Mouse (Mus musculus) embryonic facial prominence, embryonic 11.5 days (tissue): ENCODE results near the gene Guca2a. TPM values are rescaled to one million over a fixed set of nuclear protein-coding genes. Genes with fewer than 3 reads are reported as not detected.

Experiments
- ATAC-seq: fragments of 200-750 bp; cut with Nextera tagmentation; replicated peaks from 2 replicates; pipeline ENCODE4 v1.8.0; 2017; ENCODE audit warnings: low read depth; ENCODE audit not compliant: insufficient number of reproducible peaks, low FRiP score, low TSS enrichment
- DNase-seq: peaks from one replicate; pipeline ENCODE4 v3.0.0-alpha.2; 2015; ENCODE audit warnings: low spot score
- H3K27ac ChIP-seq: fragments of 300-500 bp; sonication (generic); replicated peaks from 2 replicates; pipeline ENCODE4 v1.5.1; 2014; ENCODE audit warnings: mild to moderate bottlenecking, low read depth, low read length, control low read depth
- H3K27me3 ChIP-seq: fragments of 300-500 bp; sonication (generic); 2 replicates; pipeline ENCODE4 v1.6.1; 2014; ENCODE audit warnings: mild to moderate bottlenecking, low read length, moderate library complexity, mixed read lengths; ENCODE audit not compliant: control insufficient read depth, insufficient read depth
- H3K36me3 ChIP-seq: fragments of 300-500 bp; sonication (generic); replicated peaks from 2 replicates; pipeline ENCODE4 v1.6.1; 2014; ENCODE audit warnings: low read depth, mild to moderate bottlenecking, low read length, moderate library complexity, mixed read lengths; ENCODE audit not compliant: control insufficient read depth, insufficient read depth
- H3K4me1 ChIP-seq: fragments of 300-500 bp; sonication (generic); 2 replicates; pipeline ENCODE4 v1.6.1; 2014; ENCODE audit warnings: low read length, mixed read lengths; ENCODE audit not compliant: control insufficient read depth, insufficient read depth
- H3K4me2 ChIP-seq: fragments of 300-500 bp; sonication (generic); 2 replicates; pipeline ENCODE4 v1.6.1; 2014; ENCODE audit warnings: low read depth, mild to moderate bottlenecking, control low read depth, low read length, moderate library complexity
- H3K4me3 ChIP-seq: fragments of 300-500 bp; sonication (generic); 2 replicates; pipeline ENCODE4 v1.5.1; 2014; ENCODE audit warnings: low read depth, low read length, control low read depth
- H3K9ac ChIP-seq: fragments of 300-500 bp; sonication (generic); replicated peaks from 2 replicates; pipeline ENCODE4 v1.6.1; 2014; ENCODE audit warnings: mild to moderate bottlenecking, control low read depth, low read length
- H3K9me3 ChIP-seq: fragments of 300-500 bp; sonication (generic); replicated peaks from 2 replicates; pipeline ENCODE4 v1.6.1; 2016; ENCODE audit warnings: mild to moderate bottlenecking, low read length, inconsistent platforms, mixed read lengths; ENCODE audit not compliant: control insufficient read depth
- WGBS: fragments of 180-500 bp; shearing (Covaris S2); extraction: QIAGEN DNeasy Blood & Tissue Kit; methylation state at CpG from one replicate; pipeline ENCODE4 v1.1.7; 2014; 5-methylcytosine and 5-hydroxymethylcytosine counted together
- polyA plus RNA-seq: library from polyadenylated mRNA; unstranded; fragments of >200 nt; fragmentation: Nextera tagmentation; extraction: Ambion mirVana; gene quantifications from 2 replicates; pipeline ENCODE4 v1.2.1, GENCODE M21; 2014

Gene Guca2a
- polyA plus RNA-seq: not detected in 2 replicates

DNA sequence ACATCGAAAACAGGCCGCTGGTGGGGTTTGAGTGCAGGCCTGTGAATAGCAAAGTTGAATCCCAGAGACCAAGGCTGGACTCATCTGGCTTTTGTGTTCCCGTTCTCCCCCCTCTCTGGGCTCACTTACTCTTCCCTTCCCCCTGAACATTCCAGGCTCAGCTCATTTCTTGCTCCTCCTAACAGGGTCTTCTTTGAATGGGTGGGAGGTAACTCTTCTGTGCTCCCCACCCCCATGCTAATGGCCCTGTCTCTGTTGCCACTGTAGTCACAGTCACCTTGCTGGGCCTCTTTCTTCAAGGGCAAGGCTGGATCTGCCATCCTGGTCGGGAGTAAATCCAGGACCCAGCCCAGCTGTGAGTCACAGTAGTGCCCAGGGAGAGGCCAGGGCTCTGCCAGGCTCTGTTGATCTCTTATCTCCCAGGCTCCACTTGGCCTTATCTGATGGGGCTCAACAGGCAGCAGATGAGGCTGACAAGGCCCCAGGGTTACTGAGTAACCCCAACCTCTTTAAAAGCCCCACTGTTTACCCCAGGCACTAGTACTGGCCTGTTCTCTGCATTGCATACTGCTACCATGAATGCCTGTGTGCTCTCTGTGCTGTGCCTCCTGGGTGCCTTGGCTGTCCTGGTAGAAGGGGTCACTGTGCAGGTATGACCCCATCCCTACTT is at the start of gene Guca2a:
TSS of gene Guca2a (plus strand) at position 529 of the 670 bp plus-strand sequence.
- DNase-seq (no peak), ATAC-seq (no peak)
- WGBS: 74% methylated on average over 4 of the region's 4 CpGs
- no peaks in the 10 kb centered on the region for H3K36me3 ChIP-seq
- no peaks in the 10 kb centered on the region for H3K27me3 ChIP-seq
- no peaks in the 10 kb centered on the region for H3K9me3 ChIP-seq
- H3K4me1 ChIP-seq: no peaks in the 10 kb centered on the region
- H3K4me3 ChIP-seq: no peak within 1 kb of the TSS
- no peak within 1 kb of the TSS for H3K4me2 ChIP-seq
- no peak within 1 kb of the TSS for H3K27ac ChIP-seq
- H3K9ac ChIP-seq: no peak within 1 kb of the TSS

DNA sequence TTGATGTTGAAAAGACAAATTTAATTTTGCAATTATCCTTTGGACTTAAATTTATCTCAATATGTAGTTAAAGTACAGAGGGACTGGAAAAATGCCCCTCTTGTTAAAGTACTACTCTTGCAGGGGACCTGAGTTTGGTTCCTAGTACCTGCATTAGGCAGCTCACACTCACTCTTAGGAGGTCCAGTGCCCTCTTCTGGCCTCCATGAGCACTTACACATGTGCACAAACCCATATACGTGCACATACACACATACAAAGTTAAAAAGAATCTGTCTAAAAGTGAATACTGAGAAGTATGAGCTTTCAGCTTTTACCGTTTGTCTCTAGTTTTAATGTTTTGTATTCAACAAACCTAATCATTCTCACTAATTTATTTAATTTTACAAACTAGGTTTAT is 49.5 kb upstream of the Guca2a start:
- no peaks in the 10 kb centered on the region for H3K4me1 ChIP-seq
- H3K9ac ChIP-seq: no peak overlapping the region
- ATAC-seq (no peak), DNase-seq (no peak)
- H3K4me2 ChIP-seq: no peak overlapping the region
- H3K9me3 ChIP-seq: no peaks in the 10 kb centered on the region
- no peak overlapping the region for H3K4me3 ChIP-seq
- 89% methylated on average over 2 of the region's 2 CpGs for WGBS
- H3K27me3 ChIP-seq: no peaks in the 10 kb centered on the region
- H3K27ac ChIP-seq: no peak overlapping the region
- H3K36me3 ChIP-seq: peaks cover 4% of the 10 kb centered on the region; the same call in 1 of the 2 replicates

DNA sequence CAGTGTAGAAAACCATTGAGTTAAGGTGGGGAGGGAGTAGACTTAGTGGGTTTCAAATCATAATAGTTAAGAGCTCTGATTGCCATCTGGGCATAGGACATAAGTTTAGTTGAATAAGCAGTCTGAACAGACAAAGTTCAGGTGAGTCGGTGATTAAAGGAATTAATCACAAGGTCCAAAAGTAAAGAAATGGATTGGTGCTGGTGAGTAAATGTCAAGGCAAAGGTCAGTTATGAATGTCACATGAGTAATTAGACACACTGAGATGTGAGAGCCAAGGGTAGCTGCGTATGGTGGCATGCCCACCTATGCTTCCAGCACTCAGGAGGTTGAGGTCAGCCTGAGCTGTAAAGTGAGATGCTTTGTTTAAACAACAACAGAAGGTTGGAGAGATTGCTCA is 48.1 kb upstream of the Guca2a start:
- no peak overlapping the region for H3K4me2 ChIP-seq
- WGBS: 87% methylated on average over 2 of the region's 2 CpGs
- peaks cover 4% of the 10 kb centered on the region; the same call in 1 of the 2 replicates for H3K36me3 ChIP-seq
- H3K27ac ChIP-seq: no peak overlapping the region
- H3K4me1 ChIP-seq: no peaks in the 10 kb centered on the region
- no peak for ATAC-seq
- no peak overlapping the region for H3K4me3 ChIP-seq
- H3K9me3 ChIP-seq: no peaks in the 10 kb centered on the region
- H3K9ac ChIP-seq: no peak overlapping the region
- no peak for DNase-seq
- H3K27me3 ChIP-seq: no peaks in the 10 kb centered on the region

DNA sequence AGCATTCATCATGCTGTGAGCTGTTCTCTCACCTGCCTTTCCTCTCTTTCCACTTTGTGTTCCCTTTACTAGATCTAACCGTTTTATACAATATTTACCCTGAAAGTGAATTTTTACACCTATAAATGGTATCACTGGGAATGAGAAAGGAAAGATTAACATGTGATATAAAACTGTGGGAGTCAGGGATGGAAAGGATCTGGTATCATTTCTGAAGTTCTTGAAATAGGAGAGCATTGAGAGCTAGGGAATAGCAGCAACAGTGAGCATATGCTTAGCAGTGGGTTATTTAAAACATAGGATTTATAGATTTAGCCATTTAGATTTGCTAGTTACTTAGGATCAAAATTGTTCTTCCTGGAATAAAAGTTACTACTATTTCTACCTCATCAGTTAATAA is 47.5 kb upstream of the Guca2a start:
- WGBS: 95% methylated on average over 1 of the region's 1 CpGs
- Histone ChIP-seq H3K27ac (no peak overlapping the region), H3K4me2 (no peak overlapping the region), H3K9me3 (no peaks in the 10 kb centered on the region), H3K9ac (no peak overlapping the region), H3K4me1 (no peaks in the 10 kb centered on the region), H3K4me3 (no peak overlapping the region), H3K36me3 (peaks cover 4% of the 10 kb centered on the region; the same call in 1 of the 2 replicates), H3K27me3 (no peaks in the 10 kb centered on the region)
- DNase-seq (no peak), ATAC-seq (no peak)

DNA sequence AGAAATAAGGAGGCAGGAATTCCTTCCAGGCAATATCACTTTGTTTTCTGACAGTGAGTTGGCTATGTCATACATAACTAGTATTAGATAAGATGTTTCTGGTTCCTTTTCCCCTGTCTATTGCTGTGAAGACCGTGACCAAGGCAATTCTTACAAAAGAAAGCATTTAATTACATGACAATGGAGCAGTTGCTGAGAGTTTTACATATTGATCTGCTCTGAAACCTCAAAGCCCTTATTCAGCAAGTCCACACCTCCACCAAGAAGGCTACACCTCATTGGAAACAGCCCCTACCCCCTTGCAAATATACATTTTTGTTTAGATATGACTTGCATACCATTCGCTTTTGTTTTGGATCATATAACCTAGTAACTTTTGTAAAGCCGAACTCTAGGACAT is 45.0 kb upstream of the Guca2a start:
- 80% methylated on average over 3 of the region's 3 CpGs for WGBS
- H3K36me3 ChIP-seq: no peaks in the 10 kb centered on the region
- H3K27ac ChIP-seq: no peak overlapping the region
- no peak overlapping the region for H3K9ac ChIP-seq
- H3K4me1 ChIP-seq: no peaks in the 10 kb centered on the region
- no peak overlapping the region for H3K4me2 ChIP-seq
- no peak for DNase-seq
- no peaks in the 10 kb centered on the region for H3K9me3 ChIP-seq
- no peak for ATAC-seq
- H3K27me3 ChIP-seq: no peaks in the 10 kb centered on the region
- H3K4me3 ChIP-seq: no peak overlapping the region

DNA sequence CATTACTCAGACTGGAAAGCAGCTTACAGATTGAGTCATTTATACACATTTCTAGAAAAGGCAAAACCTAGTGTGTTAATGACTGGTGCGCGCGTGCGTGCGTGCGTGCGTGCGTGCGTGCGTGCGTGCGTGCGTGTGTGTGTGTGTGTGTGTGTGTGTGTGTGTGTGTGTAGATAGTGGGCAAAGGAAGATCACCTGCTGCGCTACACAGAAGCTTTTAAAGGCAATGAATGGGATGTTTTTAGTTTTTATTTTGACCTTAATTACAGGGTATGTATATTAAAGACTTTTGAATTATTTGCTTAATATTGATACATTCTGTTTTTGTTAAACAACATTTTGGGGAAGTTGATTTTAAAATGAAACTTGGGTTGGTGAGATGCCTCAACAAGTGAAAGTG is 43.2 kb upstream of the Guca2a start:
- Histone ChIP-seq H3K4me1 (no peaks in the 10 kb centered on the region), H3K27ac (no peak overlapping the region), H3K9me3 (no peaks in the 10 kb centered on the region), H3K4me3 (no peak overlapping the region), H3K9ac (no peak overlapping the region), H3K36me3 (no peaks in the 10 kb centered on the region), H3K27me3 (no peaks in the 10 kb centered on the region), H3K4me2 (no peak overlapping the region)
- ATAC-seq (no peak), DNase-seq (no peak)
- 98% methylated on average over 14 of the region's 14 CpGs for WGBS

DNA sequence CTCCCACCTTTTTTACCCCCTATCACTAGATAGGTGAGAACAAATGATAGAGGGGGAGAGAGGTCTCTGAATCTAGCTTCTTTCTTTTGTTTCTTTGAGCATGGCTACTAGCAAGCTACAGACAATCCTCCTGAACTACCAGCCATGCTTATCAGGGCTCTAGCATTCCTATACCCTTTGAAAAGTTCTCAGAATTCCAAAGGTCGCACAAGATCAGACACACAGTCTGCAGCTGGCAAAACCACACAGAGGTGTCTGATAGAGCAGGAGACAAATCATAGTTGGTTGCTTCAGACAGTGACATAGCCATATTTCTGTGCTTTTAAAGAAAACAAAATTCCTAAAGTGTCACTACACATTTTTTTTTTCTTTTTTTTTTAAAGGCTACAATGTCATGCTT is 37.9 kb upstream of the Guca2a start:
- ATAC-seq: no peak
- WGBS: 71% methylated on average over 1 of the region's 1 CpGs
- H3K4me3 ChIP-seq: no peak overlapping the region
- H3K4me1 ChIP-seq: no peaks in the 10 kb centered on the region
- no peak overlapping the region for H3K4me2 ChIP-seq
- H3K9ac ChIP-seq: no peak overlapping the region
- no peak for DNase-seq
- H3K27ac ChIP-seq: no peak overlapping the region
- no peaks in the 10 kb centered on the region for H3K27me3 ChIP-seq
- no peaks in the 10 kb centered on the region for H3K9me3 ChIP-seq
- H3K36me3 ChIP-seq: no peaks in the 10 kb centered on the region

DNA sequence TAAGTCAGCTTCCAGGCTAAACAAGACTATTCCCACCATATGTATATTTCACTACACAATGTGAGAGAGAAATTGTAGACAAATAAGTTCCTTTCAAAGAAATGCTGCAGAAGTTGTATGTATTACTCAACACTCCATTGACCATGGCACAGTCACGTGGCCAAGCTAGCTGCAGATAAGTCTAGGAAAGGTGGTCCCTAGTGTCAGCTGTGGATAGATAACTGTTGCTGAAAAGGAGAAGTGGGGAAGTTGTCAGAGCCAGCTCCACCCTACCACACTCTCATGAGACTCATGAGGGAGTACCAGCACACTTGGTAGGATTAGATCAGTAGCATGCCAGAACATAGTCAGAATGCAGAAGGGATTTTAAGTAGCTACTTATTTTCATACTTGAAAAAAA is 28.0 kb upstream of the Guca2a start:
- Histone ChIP-seq H3K27me3 (no peaks in the 10 kb centered on the region), H3K36me3 (peaks cover 5% of the 10 kb centered on the region; the same call in 1 of the 2 replicates), H3K4me1 (no peaks in the 10 kb centered on the region), H3K4me3 (no peak overlapping the region), H3K4me2 (no peak overlapping the region), H3K9me3 (no peaks in the 10 kb centered on the region), H3K27ac (no peak overlapping the region), H3K9ac (no peak overlapping the region)
- ATAC-seq: no peak
- DNase-seq: no peak
- 89% methylated on average over 1 of the region's 1 CpGs for WGBS
